Mouse (Mus musculus) kidney, postnatal 4 days (tissue): ENCODE results near the gene Gprc5b.

Source experiments
- DNase-seq, 2 experiments: peaks; one replicate each; pipeline ENCODE4 v3.0.0; 2021; ENCODE audit warnings: mixed read lengths in 2 of 2

The Gprc5b gene

GRCm38 (mm10) chr7:118989275-118989856, 5.6 kb downstream of the Gprc5b start:
- DNase-seq = no peak

- DNase-seq = no peak
Measured at GRCm38 (mm10) chr7:118986369-118986768, 8.6 kb downstream of the Gprc5b start.

- DNase-seq = no peak
Measured at GRCm38 (mm10) chr7:118985786-118986185, 9.2 kb downstream of the Gprc5b start.

- DNase-seq = peak in 1 of 2 experiments; percentile 23
Measured at GRCm38 (mm10) chr7:118983961-118984360, 11.1 kb downstream of the Gprc5b start.

GRCm38 (mm10) chr7:118982586-118982985, 12.4 kb downstream of the Gprc5b start:
- no peak for DNase-seq

- no peak for DNase-seq
Measured at GRCm38 (mm10) chr7:118981831-118982230, 13.2 kb downstream of the Gprc5b start.

- DNase-seq = peak in 1 of 2 experiments; percentile 13
Measured at GRCm38 (mm10) chr7:118981346-118981745, 13.7 kb downstream of the Gprc5b start.

- no peak for DNase-seq
Measured at GRCm38 (mm10) chr7:118979708-118980107, 15.3 kb downstream of the Gprc5b start.

- DNase-seq = no peak
Measured at GRCm38 (mm10) chr7:118979121-118979520, 15.9 kb downstream of the Gprc5b start.

GRCm38 (mm10) chr7:118977167-118977543, 17.9 kb downstream of the Gprc5b start:
- DNase-seq = no peak

- DNase-seq = peak; percentile 52 to 65
Measured at GRCm38 (mm10) chr7:118976414-118977166, 18.4 kb downstream of the Gprc5b start.

- no peak for DNase-seq
Measured at GRCm38 (mm10) chr7:118975837-118976236, 19.2 kb downstream of the Gprc5b start.

GRCm38 (mm10) chr7:118973377-118973776, 21.6 kb downstream of the Gprc5b start:
- no peak for DNase-seq

- no peak for DNase-seq
Measured at GRCm38 (mm10) chr7:118972306-118972705, 22.7 kb downstream of the Gprc5b start.

- DNase-seq = no peak
Measured at GRCm38 (mm10) chr7:118971499-118971898, 23.5 kb downstream of the Gprc5b start.

GRCm38 (mm10) chr7:118968870-118969269, 26.1 kb downstream of the Gprc5b start:
- no peak for DNase-seq

- no peak for DNase-seq
Measured at GRCm38 (mm10) chr7:118965198-118965597, 29.8 kb downstream of the Gprc5b start.

GRCm38 (mm10) chr7:118964777-118965176, 30.2 kb downstream of the Gprc5b start:
- DNase-seq = no peak

- no peak for DNase-seq
Measured at GRCm38 (mm10) chr7:118959209-118959608, 35.8 kb downstream of the Gprc5b start.

GRCm38 (mm10) chr7:118956616-118957246, 38.3 kb downstream of the Gprc5b start:
- no peak for DNase-seq

- DNase-seq = no peak
Measured at GRCm38 (mm10) chr7:118954968-118955367, 40.0 kb downstream of the Gprc5b start.

- no peak for DNase-seq
Measured at GRCm38 (mm10) chr7:118953626-118954282, 41.3 kb downstream of the Gprc5b start.

GRCm38 (mm10) chr7:118949749-118950148, 45.3 kb downstream of the Gprc5b start:
- no peak for DNase-seq
